Mouse (Mus musculus) gastrocnemius, adult 8-10 months (tissue): ENCODE measurements around the gene Gas7. TPM values are rescaled to one million over a fixed set of nuclear protein-coding genes. Genes with fewer than 3 reads are reported as not detected.
A peak's percentile ranks its signal among the peaks of the same experiment; 100 is the strongest.

Experiments
- DNase-seq, 2 experiments: peaks; one replicate each; pipeline ENCODE4 v3.0.0; 2022; ENCODE audit warnings: low spot score in 2 of 2
- total RNA-seq, 4 experiments: library from RNA; stranded (reverse); gene quantifications; 2 replicates each; pipeline ENCODE4 v1.2.4; 2022

Gene Gas7
- total RNA-seq, 4 experiments from 2014 or later, result 4.2 to 7.8 (median 5.1) TPM

DNA sequence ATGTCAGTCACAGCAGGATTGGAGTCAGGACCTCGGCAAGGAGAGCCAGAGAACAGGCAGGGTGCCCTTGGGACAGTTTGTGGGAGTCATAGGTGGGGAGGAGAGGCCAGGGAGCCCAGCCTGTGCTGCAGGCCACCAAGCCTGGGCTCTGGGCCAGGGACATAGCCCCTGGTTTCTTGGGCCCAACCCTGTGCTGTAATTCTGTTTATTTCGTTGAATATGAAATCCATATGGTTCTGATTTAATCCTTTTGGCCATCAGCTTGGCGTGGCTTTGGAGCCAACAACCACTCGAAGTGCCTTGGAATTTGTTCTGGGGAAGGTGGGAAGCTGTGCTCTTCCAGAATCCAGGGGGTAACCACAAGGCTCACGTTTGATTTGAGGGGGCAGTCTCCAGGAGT is 113.6 kb downstream of the Gas7 start:
- no peak for DNase-seq

GRCm38 (mm10) chr11:67570947-67571346 is 115.7 kb downstream of the Gas7 start:
- peak; percentile 36 to 40 for DNase-seq

DNA sequence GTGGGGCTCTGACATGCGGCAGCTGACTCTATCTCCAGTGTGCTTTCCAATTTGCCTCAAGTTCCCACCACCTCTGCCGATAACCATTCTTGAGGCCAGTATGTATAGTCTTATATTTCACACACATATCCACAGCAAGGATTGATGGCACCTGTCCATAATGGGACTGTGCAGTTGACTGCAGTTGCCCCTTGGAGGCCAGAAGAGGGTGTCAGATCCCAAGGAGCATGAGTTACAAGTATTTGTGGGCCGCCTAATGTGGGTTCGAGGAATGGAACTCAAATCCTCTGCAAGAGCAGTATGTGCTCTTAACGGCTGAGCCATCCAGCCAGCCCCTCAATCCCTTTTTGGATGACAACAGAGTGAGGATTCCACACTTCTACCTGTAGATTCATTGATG is 119.1 kb downstream of the Gas7 start:
- no peak for DNase-seq

DNA sequence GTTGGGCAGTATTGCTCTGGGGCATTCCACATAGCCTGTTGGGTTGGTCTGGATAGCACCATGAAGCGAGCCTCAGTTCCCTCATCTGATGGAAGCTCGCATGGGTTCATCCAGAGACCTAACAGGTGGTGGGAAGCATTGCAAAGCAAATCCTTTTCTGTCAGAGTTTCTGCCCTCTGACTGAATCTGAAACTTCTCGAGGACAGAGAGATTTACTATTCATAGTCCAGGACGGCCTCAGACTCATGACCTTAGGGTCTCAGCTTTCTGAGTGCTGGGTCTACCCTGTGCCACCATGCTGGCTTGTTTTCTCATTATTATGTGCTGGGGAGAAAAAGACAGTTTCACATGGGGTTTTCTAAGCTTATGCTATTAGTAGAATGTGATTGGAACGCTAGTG is 122.2 kb downstream of the Gas7 start:
- DNase-seq, result no peak

GRCm38 (mm10) chr11:67577994-67578393 is 122.8 kb downstream of the Gas7 start:
- DNase-seq, result no peak

- DNase-seq, result no peak
Observed at GRCm38 (mm10) chr11:67579136-67579535, 123.9 kb downstream of the Gas7 start.

- DNase-seq, result peak in 1 of 2 experiments; percentile 22
Observed at GRCm38 (mm10) chr11:67581549-67581948, 126.3 kb downstream of the Gas7 start.

DNA sequence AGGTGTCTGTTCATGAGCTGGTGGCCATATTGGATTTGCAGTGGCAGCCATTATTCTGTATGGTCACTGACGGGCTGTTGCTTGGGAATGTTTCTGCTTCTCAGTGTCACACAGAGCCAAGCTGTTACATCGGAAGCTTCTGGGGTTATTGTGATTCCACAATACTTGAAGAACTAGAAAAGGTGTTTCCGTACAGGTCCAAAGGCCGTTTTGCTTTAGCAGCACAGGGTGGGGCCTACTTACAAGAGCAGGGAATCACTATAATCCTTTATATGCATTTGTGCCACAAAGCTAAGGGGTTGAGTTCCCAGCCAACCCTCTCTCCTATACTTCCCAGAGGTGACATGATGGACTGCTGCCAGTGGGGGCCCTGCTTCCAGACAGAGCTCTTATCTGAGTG is 127.3 kb downstream of the Gas7 start:
- no peak for DNase-seq

GRCm38 (mm10) chr11:67585016-67585415 is 129.8 kb downstream of the Gas7 start:
- no peak for DNase-seq

GRCm38 (mm10) chr11:67585629-67586028 is 130.4 kb downstream of the Gas7 start:
- DNase-seq, result no peak

GRCm38 (mm10) chr11:67586231-67586994 is 131.2 kb downstream of the Gas7 start:
- DNase-seq, result peak in 1 of 2 experiments; percentile 30

DNA sequence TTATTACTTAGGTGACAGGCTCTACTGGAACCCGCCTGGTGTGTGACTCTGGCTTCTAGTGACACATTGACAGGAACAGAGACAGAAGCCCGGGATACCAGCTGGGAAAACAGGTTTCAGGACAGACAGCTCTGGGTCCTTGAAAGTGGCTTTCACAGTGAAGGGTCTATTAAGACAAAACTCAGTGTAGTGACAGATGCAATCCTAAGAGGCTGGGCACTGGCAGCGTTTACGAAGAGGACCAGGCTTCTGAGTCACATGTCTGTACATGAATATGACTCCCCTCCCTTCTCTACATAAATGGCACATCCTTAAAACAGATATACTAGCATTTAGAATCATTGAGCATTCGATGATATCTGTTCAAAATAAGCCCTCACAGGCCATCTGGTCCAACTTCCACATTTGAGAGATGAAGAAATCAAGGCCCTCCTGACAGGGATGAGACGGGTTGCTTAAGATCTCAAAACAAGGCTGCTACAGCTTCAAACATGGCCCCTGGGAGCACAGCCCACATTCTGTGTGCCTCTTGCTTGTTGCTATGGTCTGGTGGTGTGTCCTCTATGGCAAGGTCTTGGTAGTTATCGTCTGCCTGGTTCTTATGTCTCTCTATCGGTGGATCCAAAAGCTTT is 133.1 kb downstream of the Gas7 start:
- DNase-seq, result no peak

DNA sequence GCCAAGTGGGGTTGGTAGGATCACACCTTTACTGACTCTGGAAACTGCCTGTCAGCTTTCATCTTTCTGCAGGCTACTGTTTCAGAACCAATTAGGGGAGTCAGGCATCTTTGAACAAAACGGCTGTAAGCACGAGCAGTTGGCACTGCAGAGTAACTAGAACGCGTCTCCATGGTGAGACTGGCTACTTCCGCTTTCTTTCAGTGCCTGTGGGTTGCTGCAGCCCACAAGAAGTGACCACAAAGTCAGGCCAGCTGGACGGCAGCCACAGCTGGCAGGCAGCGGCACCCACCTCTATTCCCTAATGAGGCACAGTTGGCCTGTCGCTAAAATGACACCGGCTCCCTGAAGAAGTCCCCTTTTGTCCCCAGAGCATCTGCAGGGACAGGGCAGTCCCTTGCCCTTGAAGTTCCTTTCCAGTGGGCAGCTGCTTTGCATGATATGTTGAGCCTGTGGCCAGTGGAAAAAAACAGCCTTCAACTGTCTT is 133.6 kb downstream of the Gas7 start:
- peak in 1 of 2 experiments; percentile 26 for DNase-seq

GRCm38 (mm10) chr11:67596233-67596632 is 141.0 kb downstream of the Gas7 start:
- DNase-seq, result no peak

DNA sequence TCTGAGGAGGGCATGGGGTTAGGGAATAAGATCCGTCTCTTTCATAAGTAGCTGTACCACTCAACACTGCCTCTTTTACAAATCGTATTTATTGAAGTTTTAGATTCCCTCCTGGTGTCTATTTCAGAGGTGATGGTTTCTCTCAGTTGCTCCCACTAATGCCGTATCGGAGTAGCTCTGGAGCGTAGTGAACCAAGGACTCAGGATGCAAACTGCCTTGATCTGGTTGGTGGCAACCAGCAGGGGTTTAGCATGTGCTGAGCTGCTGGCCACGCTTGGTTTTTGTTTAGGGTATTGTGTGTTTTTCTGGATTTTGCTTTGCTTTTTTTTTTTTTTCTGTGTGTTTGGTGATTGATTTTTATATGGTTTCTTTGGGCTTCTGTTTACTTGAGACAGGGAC is 141.6 kb downstream of the Gas7 start:
- DNase-seq, result no peak

DNA sequence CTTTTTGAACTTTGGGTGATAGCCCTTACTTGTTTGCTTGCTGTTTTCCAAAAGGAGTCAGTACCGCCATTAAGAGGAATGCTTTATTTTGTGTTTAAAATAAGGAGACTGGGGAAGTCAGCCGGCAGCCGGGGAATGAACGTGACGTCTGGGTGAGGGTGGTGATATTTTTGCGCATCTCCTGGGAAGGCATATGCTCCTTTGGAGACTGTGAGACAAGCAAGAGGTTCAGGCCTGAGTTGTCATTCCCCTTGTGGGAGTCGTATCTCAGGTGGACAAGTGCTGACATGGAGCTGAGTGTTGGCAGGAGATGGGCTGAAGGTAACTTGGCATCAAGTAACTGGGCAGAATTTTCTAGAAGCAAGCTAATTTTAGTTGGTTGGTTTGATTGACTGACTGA is 142.2 kb downstream of the Gas7 start:
- DNase-seq, result no peak

- DNase-seq, result no peak
Observed at GRCm38 (mm10) chr11:67599141-67599540, 143.9 kb downstream of the Gas7 start.

- DNase-seq, result no peak
Observed at GRCm38 (mm10) chr11:67600710-67601430, 145.6 kb downstream of the Gas7 start.

DNA sequence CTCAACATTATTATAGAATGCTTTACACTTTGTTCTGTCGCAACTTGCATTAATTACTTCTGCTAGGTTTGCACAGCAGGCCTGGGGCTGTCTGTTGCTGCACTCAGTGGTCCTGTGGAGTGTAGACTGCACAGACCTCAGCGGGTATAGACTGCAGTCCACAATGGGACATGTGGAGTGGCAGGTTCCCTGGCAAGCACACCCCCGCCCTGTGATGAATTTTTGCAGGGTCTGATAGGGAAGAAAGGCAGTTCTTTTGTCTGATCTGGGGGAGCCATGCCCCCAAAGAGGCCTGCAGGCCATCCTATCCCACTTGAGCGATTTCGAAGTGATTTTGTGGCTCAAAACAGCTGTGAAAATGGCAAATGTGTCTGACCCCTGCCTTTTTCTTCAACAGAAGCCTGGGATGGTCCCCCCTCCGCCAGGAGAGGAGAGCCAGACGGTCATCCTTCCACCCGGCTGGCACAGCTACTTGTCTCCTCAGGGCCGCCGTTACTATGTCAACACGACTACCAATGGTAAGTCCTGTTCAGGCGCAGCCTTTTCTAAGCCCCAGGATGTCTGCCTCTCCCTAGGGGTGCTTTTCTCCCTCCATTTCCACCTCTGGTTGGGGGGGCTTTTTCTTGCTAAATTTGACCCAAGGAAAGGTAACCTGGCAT is 147.6 kb downstream of the Gas7 start:
- DNase-seq, result no peak

DNA sequence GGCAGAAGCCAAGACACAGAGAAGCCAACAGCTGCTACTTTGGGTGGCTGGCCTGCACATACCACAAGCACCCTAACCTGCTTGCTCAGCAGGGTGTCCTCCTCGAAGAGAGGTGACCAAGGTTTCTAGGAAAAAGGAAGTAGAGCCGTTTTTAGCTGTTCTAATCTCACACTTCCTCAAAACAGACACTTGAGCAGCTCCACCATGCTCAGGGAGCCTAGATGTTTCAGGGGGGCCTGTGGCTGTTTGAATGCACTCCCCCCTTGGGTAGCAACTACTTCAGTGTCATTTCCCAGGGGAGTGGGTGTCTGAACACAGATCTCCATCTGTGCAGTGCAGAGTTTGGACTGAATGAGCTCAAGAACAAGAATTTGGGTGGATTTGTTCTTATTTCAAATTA is 149.2 kb downstream of the Gas7 start:
- DNase-seq, result no peak

- DNase-seq, result no peak
Observed at GRCm38 (mm10) chr11:67608114-67608683, 153.0 kb downstream of the Gas7 start.
